Mouse (Mus musculus) heart, postnatal 0 days (tissue): Measurements from ENCODE around the gene Phgdh. TPM values are rescaled to one million over a fixed set of nuclear protein-coding genes. Genes with fewer than 3 reads are reported as not detected.

Experiments
- ATAC-seq: fragments of 200-750 bp; cut with Nextera tagmentation; 2 replicates; pipeline ENCODE4 v1.8.0; 2017; ENCODE audit warnings: low read depth, moderate number of reproducible peaks, moderate library complexity; ENCODE audit not compliant: insufficient read depth
- DNase-seq: peaks from one replicate; pipeline ENCODE4 v3.0.0-alpha.2; 2016; ENCODE audit warnings: low spot score
- H3K27ac ChIP-seq: fragments of 300-500 bp; sonication (generic); 2 replicates; pipeline ENCODE4 v1.5.1; 2014; ENCODE audit warnings: low read depth, mild to moderate bottlenecking
- H3K27me3 ChIP-seq: fragments of 300-500 bp; sonication (generic); 2 replicates; pipeline ENCODE4 v1.6.1; 2014; ENCODE audit warnings: low read length, mixed read lengths; ENCODE audit not compliant: control insufficient read depth, insufficient read depth
- H3K36me3 ChIP-seq: fragments of 300-500 bp; sonication (generic); replicated peaks from 2 replicates; pipeline ENCODE4 v1.6.1; 2014; ENCODE audit warnings: low read length, mixed read lengths; ENCODE audit not compliant: control insufficient read depth, insufficient read depth
- H3K4me1 ChIP-seq: fragments of 300-500 bp; sonication (generic); 2 replicates; pipeline ENCODE4 v1.6.1; 2014; ENCODE audit warnings: antibody characterized with exemption; ENCODE audit not compliant: control insufficient read depth, insufficient read depth
- H3K4me2 ChIP-seq: fragments of 300-500 bp; sonication (generic); 2 replicates; pipeline ENCODE4 v1.6.1; 2014; ENCODE audit warnings: low read depth, mild to moderate bottlenecking, low read length, moderate library complexity
- H3K4me3 ChIP-seq: fragments of 300-500 bp; sonication (generic); 2 replicates; pipeline ENCODE4 v1.5.1; 2014; ENCODE audit warnings: low read depth, low read length
- H3K9ac ChIP-seq: fragments of 300-500 bp; sonication (generic); replicated peaks from 2 replicates; pipeline ENCODE4 v1.6.1; 2014; ENCODE audit warnings: low read depth, low read length, mixed read lengths
- H3K9me3 ChIP-seq: fragments of 300-500 bp; sonication (generic); replicated peaks from 2 replicates; pipeline ENCODE4 v1.6.1; 2016; ENCODE audit warnings: low read length; ENCODE audit not compliant: control insufficient read depth
- CTCF ChIP-seq: IDR thresholded peaks from 2 replicates; pipeline ENCODE4 v1.5.1; 2016; ENCODE audit warnings: antibody characterized with exemption, control low read depth, low read depth
- EP300 ChIP-seq: IDR thresholded peaks from 2 replicates; pipeline ENCODE4 v1.6.1; 2016; ENCODE audit warnings: antibody characterized with exemption, low read depth
- WGBS: fragments of 180-500 bp; shearing (Covaris S2); extraction: QIAGEN DNeasy Blood & Tissue Kit; methylation state at CpG from one replicate; pipeline ENCODE4 v1.1.7; 2014; 5-methylcytosine and 5-hydroxymethylcytosine counted together
- polyA plus RNA-seq: library from polyadenylated mRNA; unstranded; fragments of >200 nt; fragmentation: Nextera tagmentation; extraction: Ambion mirVana; gene quantifications from 2 replicates; pipeline ENCODE4 v1.2.1, GENCODE M21; 2015
- total RNA-seq: library from RNA; depleted of rRNA; stranded (reverse); fragments of >200 nt; gene quantifications from 2 replicates; pipeline ENCODE4 v1.2.3, GENCODE M21; 2014; ENCODE audit warnings: low replicate concordance

The Phgdh gene
- total and polyA plus RNA-seq, 2 experiments from 2014 or later: 15.5 to 19.7 TPM

DNA sequence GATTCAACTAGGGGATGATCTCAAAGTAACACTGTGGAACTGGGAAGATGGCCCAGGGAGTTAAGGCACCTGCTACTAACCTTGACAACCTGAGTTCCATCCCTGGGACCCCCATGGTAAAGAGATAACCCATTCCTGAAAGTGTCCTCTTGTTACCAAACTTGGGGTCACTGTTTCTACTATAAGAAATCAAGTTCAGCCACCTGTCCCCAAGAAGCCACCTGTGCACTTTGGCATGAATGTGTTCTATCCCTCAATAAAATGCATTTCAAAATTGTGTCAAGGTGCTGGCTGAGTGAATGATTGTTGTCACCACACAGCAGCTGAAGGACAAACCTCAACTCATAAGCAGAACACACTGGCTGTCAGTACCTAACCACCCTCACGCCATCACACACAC lies 29.3 kb downstream of the Phgdh start:
- no peak for DNase-seq

DNA sequence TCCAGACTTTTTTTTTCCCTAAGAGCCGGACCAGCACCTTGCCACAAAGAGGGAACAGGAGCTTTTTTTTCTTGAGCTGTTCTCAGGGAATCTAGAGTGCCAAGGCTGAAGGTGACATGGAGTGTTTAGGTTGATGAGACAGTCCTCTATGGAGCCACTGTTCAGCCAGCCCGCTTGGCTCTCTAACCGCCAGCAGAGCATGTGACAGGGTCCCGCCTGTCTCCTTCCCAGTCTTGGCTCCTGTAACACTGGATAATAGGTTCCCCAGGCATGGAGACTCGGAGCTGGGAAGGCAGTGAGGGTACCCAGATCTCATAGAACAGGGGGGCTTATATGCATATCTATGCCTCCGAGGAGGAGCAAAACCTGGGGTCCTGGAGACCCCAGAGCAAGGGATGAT lies 31.2 kb downstream of the Phgdh start:
- TF ChIP-seq CTCF: no peak
- TF ChIP-seq EP300: no peak
- Histone ChIP-seq H3K36me3 (no peaks in the 10 kb centered on the region), H3K9me3 (no peaks in the 10 kb centered on the region), H3K4me1 (no peaks in the 10 kb centered on the region), H3K27ac (no peak overlapping the region), H3K27me3 (no peaks in the 10 kb centered on the region), H3K4me2 (no peak overlapping the region), H3K4me3 (no peak overlapping the region), H3K9ac (no peak overlapping the region)
- no peak for ATAC-seq
- no peak for DNase-seq
- 67% methylated on average over 6 of the region's 6 CpGs for WGBS

More for the DNA sequence above, 29.3 kb downstream of the Phgdh start:
- ATAC-seq: no peak
- no peak for TF ChIP-seq EP300
- no peak for TF ChIP-seq CTCF
- no peak overlapping the region for H3K4me3 ChIP-seq
- no peaks in the 10 kb centered on the region for H3K9me3 ChIP-seq
- H3K27ac ChIP-seq: no peak overlapping the region
- H3K4me1 ChIP-seq: no peaks in the 10 kb centered on the region
- WGBS: 90% methylated on average over 1 of the region's 1 CpGs
- H3K36me3 ChIP-seq: no peaks in the 10 kb centered on the region
- no peaks in the 10 kb centered on the region for H3K27me3 ChIP-seq
- H3K4me2 ChIP-seq: no peak overlapping the region
- H3K9ac ChIP-seq: no peak overlapping the region

DNA sequence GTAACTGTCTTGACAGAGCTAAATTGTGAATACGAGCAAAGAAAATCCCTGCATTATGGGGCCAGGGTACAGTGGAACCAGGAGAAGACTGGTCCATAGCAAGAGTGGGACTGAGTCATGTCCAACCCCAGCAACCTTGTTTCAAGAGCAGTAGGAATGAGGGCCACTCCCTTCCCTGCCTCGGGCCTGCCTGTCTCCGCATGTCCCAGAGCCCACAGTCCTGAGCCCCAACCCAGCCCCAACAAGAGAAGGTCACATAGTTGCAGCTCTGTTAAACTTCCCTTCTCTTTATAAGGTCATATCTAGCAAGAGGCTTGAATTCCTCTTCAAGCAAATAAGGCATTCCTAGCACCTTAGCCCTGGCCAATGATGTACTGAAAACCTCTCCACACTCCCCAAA lies 38.0 kb downstream of the Phgdh start:
- Histone ChIP-seq H3K4me1 (no peaks in the 10 kb centered on the region), H3K4me3 (no peak overlapping the region), H3K27me3 (no peaks in the 10 kb centered on the region), H3K36me3 (no peaks in the 10 kb centered on the region), H3K9me3 (no peaks in the 10 kb centered on the region), H3K4me2 (no peak overlapping the region), H3K9ac (no peak overlapping the region), H3K27ac (no peak overlapping the region)
- TF ChIP-seq CTCF: no peak
- TF ChIP-seq EP300: no peak
- ATAC-seq (no peak), DNase-seq (no peak)
- WGBS: 84% methylated on average over 3 of the region's 3 CpGs

DNA sequence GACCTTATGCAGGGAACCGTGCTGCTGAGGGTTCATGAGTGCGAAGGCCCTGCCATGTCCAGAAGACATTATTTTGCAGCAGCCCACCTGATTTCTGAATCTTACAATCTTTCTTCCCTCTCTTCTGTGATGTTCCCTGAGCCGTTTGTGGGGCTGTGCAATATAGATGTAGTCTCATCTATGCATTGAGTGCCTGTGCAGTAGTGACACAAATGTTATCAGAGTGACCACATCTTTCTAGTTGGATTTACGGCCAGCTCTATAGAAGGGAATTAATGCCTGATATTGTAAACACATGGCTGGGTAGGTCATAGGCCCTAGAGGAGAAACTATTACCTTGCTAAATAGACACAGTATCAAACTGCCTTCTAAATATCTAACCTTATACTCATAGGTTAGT lies 39.5 kb downstream of the Phgdh start:
- WGBS: 84% methylated on average over 4 of the region's 4 CpGs
- Histone ChIP-seq H3K27me3 (no peaks in the 10 kb centered on the region), H3K4me3 (no peak overlapping the region), H3K9me3 (no peaks in the 10 kb centered on the region), H3K4me2 (no peak overlapping the region), H3K27ac (no peak overlapping the region), H3K4me1 (no peaks in the 10 kb centered on the region), H3K36me3 (no peaks in the 10 kb centered on the region), H3K9ac (no peak overlapping the region)
- TF ChIP-seq CTCF: no peak
- no peak for TF ChIP-seq EP300
- DNase-seq (no peak), ATAC-seq (no peak)

DNA sequence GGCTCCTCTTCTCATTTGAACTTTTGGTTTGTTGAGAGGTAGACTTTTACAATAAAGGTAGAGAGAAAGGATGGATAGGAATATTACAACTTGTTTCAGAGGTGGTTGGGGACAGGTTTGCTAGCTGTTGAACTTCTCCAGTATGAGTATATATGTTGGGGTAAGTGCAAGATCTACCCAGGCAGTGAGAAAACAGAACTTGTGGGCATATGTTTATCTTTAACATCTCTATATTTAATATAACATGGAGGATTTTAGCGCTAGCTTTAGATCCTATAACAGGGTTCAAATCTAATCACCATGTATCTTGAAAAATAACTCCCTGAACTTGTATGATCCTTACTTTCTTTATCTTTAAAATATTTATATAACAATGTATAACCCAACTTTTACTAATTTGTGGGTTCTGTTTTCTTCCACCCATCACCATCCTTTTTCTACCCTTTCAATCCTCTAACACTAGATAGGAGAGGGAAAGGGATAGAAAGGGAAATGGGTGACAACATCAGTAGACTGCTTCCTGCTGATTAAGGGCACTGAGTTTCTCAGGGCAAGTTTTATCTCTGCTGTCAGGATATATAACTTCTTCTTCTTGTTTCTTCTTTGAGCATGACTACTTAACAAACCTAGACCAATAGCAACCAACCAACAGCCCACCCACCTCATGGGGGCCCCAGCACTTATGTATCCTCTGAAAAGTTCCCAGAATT lies 40.2 kb downstream of the Phgdh start:
- 82% methylated on average over 1 of the region's 1 CpGs for WGBS
- Histone ChIP-seq H3K4me1 (no peaks in the 10 kb centered on the region), H3K4me3 (no peak overlapping the region), H3K9me3 (no peaks in the 10 kb centered on the region), H3K27ac (no peak overlapping the region), H3K36me3 (no peaks in the 10 kb centered on the region), H3K27me3 (no peaks in the 10 kb centered on the region), H3K9ac (no peak overlapping the region), H3K4me2 (no peak overlapping the region)
- DNase-seq (no peak), ATAC-seq (no peak)
- no peak for TF ChIP-seq CTCF
- TF ChIP-seq EP300: no peak

DNA sequence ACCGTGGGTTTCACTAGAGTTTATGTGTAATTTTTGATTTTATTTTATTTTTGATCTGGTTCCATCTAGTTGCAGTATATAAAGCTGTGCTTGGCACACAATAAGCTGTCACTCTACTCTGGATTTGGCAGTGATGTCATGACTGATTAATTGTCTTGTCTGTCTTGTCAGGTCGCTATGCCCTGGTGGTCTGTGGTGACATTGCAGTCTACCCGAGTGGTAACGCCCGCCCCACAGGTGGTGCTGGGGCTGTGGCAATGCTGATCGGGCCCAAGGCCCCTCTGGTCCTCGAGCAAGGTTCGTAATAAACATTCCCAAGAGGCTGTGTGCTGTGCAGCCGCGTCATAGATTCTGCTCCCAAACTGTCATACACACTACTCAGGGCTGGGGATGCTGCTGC lies 43.8 kb downstream of the Phgdh start:
- H3K27ac ChIP-seq: no peak overlapping the region
- H3K9ac ChIP-seq: no peak overlapping the region
- H3K9me3 ChIP-seq: peaks cover 4% of the 10 kb centered on the region
- no peak overlapping the region for H3K4me3 ChIP-seq
- no peak for ATAC-seq
- 67% methylated on average over 10 of the region's 10 CpGs for WGBS
- H3K27me3 ChIP-seq: no peaks in the 10 kb centered on the region
- TF ChIP-seq CTCF (no peak), EP300 (no peak)
- no peaks in the 10 kb centered on the region for H3K36me3 ChIP-seq
- H3K4me1 ChIP-seq: no peaks in the 10 kb centered on the region
- H3K4me2 ChIP-seq: no peak overlapping the region
- no peak for DNase-seq
